Mouse (Mus musculus) olfactory bulb, adult 2 months (tissue): ENCODE results near the gene Aldh1b1.

Experiments used
- CTCF ChIP-seq: fragments of 200-500 bp; IDR thresholded peaks from 2 replicates; pipeline ENCODE4 v1.5.1; 2012; ENCODE audit warnings: low read depth, mild to moderate bottlenecking, low read length, moderate library complexity; ENCODE audit not compliant: insufficient read depth
- POLR2A ChIP-seq: fragments of 200-500 bp; IDR thresholded peaks from 2 replicates; pipeline ENCODE4 v1.6.1; 2012; ENCODE audit warnings: mild to moderate bottlenecking, low read depth, low read length, moderate library complexity; ENCODE audit not compliant: insufficient read depth

DNA sequence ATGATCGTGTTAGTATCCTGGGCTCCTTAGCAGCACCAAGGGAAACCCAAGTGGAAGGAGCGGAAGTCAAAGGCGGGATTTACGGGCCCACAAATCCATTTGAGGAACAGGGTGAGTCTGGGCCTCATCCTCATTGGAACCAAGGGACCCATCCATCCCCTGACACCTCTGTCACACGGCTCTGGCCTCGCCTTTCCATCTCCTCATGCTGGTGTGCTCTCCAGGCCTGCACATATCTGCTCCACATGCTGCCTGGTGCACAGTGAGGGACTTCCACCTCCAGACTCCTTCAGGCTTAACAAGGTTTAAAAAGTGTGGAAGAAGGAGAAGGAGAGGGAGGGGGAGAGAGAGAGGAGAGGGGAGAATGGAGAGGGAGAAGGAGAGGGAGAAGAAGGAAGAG is 48.3 kb upstream of the Aldh1b1 start:
- TF ChIP-seq CTCF: no peak
- no peak for TF ChIP-seq POLR2A
